Mouse (Mus musculus) bone marrow, adult 2 months (tissue): Measurements from ENCODE around the gene Hnrnph3.

Experiments
- CTCF ChIP-seq: fragments of 200-500 bp; IDR thresholded peaks from 2 replicates; pipeline ENCODE4 v1.5.1; 2011; ENCODE audit warnings: low read length, control low read depth; ENCODE audit not compliant: control insufficient read depth, insufficient read depth
- POLR2A ChIP-seq: fragments of 200-500 bp; IDR thresholded peaks from 2 replicates; pipeline ENCODE4 v1.6.1; 2011; ENCODE audit warnings: low read depth, mild to moderate bottlenecking, control low read depth, low read length, borderline replicate concordance; ENCODE audit not compliant: control insufficient read depth

DNA sequence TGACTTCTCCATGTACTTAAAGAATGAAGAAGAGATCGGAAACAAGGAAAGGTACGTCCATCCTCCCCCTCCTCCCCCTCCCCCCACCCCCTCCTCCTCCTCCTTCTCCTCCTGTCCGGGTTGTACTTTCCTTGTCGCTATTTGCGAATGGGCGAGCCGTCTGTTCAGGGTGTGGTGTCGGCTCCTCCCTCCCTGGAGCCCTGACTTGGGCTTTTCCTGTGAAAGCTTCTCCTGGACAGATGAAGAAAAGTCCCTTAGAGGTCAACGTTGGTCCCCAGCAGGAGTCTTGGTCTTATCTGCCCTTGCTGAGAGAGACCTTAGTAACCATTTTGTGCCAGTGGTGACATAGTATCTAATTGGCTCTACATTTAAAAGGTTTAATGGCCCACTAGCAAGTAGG lies 30.0 kb downstream of the Hnrnph3 start:
- no peak for TF ChIP-seq CTCF
- TF ChIP-seq POLR2A: no peak
